Mouse (Mus musculus) cortical plate, adult 2 months (tissue): ENCODE data around the gene Mgat4c.

ENCODE experiments used
- CTCF ChIP-seq: fragments of 200-500 bp; IDR thresholded peaks from 2 replicates; pipeline ENCODE4 v1.5.1; 2011; ENCODE audit warnings: mild to moderate bottlenecking, control low read depth, low read length; ENCODE audit not compliant: insufficient read depth; ENCODE audit errors: extremely low read depth
- POLR2A ChIP-seq: fragments of 200-500 bp; IDR thresholded peaks from 2 replicates; pipeline ENCODE4 v1.6.1; 2011; ENCODE audit warnings: mild to moderate bottlenecking, low read length, control low read depth; ENCODE audit not compliant: insufficient read depth; ENCODE audit errors: extremely low read depth

GRCm38 (mm10) chr10:101997612-101998011, 316.3 kb downstream of the Mgat4c start:
- TF ChIP-seq CTCF (no peak), POLR2A (no peak)
